Mouse (Mus musculus) embryonic facial prominence, embryonic 14.5 days (tissue): ENCODE data around the gene Gm17657. TPM values are rescaled to one million over a fixed set of nuclear protein-coding genes. Genes with fewer than 3 reads are reported as not detected.

ENCODE experiments used
- ATAC-seq: fragments of 200-750 bp; cut with Nextera tagmentation; 2 replicates; pipeline ENCODE4 v1.8.0; 2017; ENCODE audit warnings: low read depth, moderate number of reproducible peaks, moderate TSS enrichment
- DNase-seq: peaks from one replicate; pipeline ENCODE4 v3.0.0-alpha.2; 2015; ENCODE audit warnings: low spot score
- H3K27ac ChIP-seq: fragments of 300-500 bp; sonication (generic); replicated peaks from 2 replicates; pipeline ENCODE4 v1.5.1; 2014; ENCODE audit warnings: low read depth, mild to moderate bottlenecking, low read length, moderate library complexity
- H3K27me3 ChIP-seq: fragments of 300-500 bp; sonication (generic); replicated peaks from 2 replicates; pipeline ENCODE4 v1.6.1; 2014; ENCODE audit warnings: low read length; ENCODE audit not compliant: control insufficient read depth, insufficient read depth
- H3K36me3 ChIP-seq: fragments of 300-500 bp; sonication (generic); 2 replicates; pipeline ENCODE4 v1.6.1; 2014; ENCODE audit warnings: low read length, mixed read lengths; ENCODE audit not compliant: control insufficient read depth, insufficient read depth
- H3K4me1 ChIP-seq: fragments of 300-500 bp; sonication (generic); 2 replicates; pipeline ENCODE4 v1.6.1; 2014; ENCODE audit warnings: antibody characterized with exemption, low read length; ENCODE audit not compliant: control insufficient read depth, insufficient read depth
- H3K4me2 ChIP-seq: fragments of 300-500 bp; sonication (generic); 2 replicates; pipeline ENCODE4 v1.6.1; 2014; ENCODE audit warnings: low read depth, mild to moderate bottlenecking, low read length, moderate library complexity, mixed read lengths
- H3K4me3 ChIP-seq: fragments of 300-500 bp; sonication (generic); 2 replicates; pipeline ENCODE4 v1.5.1; 2014; ENCODE audit warnings: low read depth, mild to moderate bottlenecking, low read length
- H3K9ac ChIP-seq: fragments of 300-500 bp; sonication (generic); 2 replicates; pipeline ENCODE4 v1.6.1; 2014; ENCODE audit warnings: low read depth, mild to moderate bottlenecking, low read length, moderate library complexity, mixed read lengths
- H3K9me3 ChIP-seq: fragments of 300-500 bp; sonication (generic); 2 replicates; pipeline ENCODE4 v1.6.1; 2016; ENCODE audit warnings: low read length; ENCODE audit not compliant: control insufficient read depth
- WGBS: fragments of 180-500 bp; shearing (Covaris S2); extraction: QIAGEN DNeasy Blood & Tissue Kit; methylation state at CpG from one replicate; pipeline ENCODE4 v1.1.7; 2014; 5-methylcytosine and 5-hydroxymethylcytosine counted together
- polyA plus RNA-seq: library from polyadenylated mRNA; unstranded; fragments of >200 nt; fragmentation: Nextera tagmentation; extraction: Ambion mirVana; gene quantifications from 2 replicates; pipeline ENCODE4 v1.2.1, GENCODE M21; 2014

Gene Gm17657
- polyA plus RNA-seq, 1 experiment from 2014 or later, result not detected

GRCm38 (mm10) chr17:29488978-29489970 lies 60.2 kb downstream of the Gm17657 start:
- H3K36me3 ChIP-seq, result peaks cover 8% of the 10 kb centered on the region
- ATAC-seq, result no peak
- WGBS, result 6% methylated on average over 29 of the region's 30 CpGs
- peaks cover 11% of the 10 kb centered on the region for H3K4me1 ChIP-seq
- H3K4me3 ChIP-seq, result peak overlapping the region; percentile 96
- H3K27ac ChIP-seq, result peak overlapping the region; percentile 96
- peak overlapping the region; percentile 97 for H3K4me2 ChIP-seq
- DNase-seq, result peak; percentile 70
- no peaks in the 10 kb centered on the region for H3K9me3 ChIP-seq
- H3K9ac ChIP-seq, result peak overlapping the region; percentile 83
- no peaks in the 10 kb centered on the region for H3K27me3 ChIP-seq

- H3K4me3 ChIP-seq, result no peak overlapping the region
- 78% methylated on average over 8 of the region's 8 CpGs for WGBS
- H3K27me3 ChIP-seq, result no peaks in the 10 kb centered on the region
- ATAC-seq (no peak), DNase-seq (no peak)
- H3K36me3 ChIP-seq, result no peaks in the 10 kb centered on the region
- H3K4me2 ChIP-seq, result peak overlapping the region; percentile 97; the same call in 1 of the 2 replicates
- no peak overlapping the region for H3K9ac ChIP-seq
- no peaks in the 10 kb centered on the region for H3K9me3 ChIP-seq
- no peak overlapping the region; the same call in 1 of the 2 replicates for H3K27ac ChIP-seq
- peaks cover 11% of the 10 kb centered on the region for H3K4me1 ChIP-seq
Observed at GRCm38 (mm10) chr17:29488257-29488977, 61.0 kb downstream of the Gm17657 start.

GRCm38 (mm10) chr17:29485336-29486233 lies 63.9 kb downstream of the Gm17657 start:
- no peaks in the 10 kb centered on the region for H3K27me3 ChIP-seq
- H3K9me3 ChIP-seq, result no peaks in the 10 kb centered on the region
- peaks cover 6% of the 10 kb centered on the region; the same call in 1 of the 2 replicates for H3K4me1 ChIP-seq
- H3K4me3 ChIP-seq, result no peak overlapping the region
- H3K4me2 ChIP-seq, result no peak overlapping the region
- H3K27ac ChIP-seq, result no peak overlapping the region
- DNase-seq (no peak), ATAC-seq (no peak)
- no peak overlapping the region for H3K9ac ChIP-seq
- WGBS, result 67% methylated on average over 3 of the region's 3 CpGs
- no peaks in the 10 kb centered on the region for H3K36me3 ChIP-seq

- Histone ChIP-seq H3K27me3 (no peaks in the 10 kb centered on the region), H3K9me3 (no peaks in the 10 kb centered on the region), H3K4me3 (no peak overlapping the region), H3K4me2 (no peak overlapping the region), H3K4me1 (peaks cover 6% of the 10 kb centered on the region; the same call in 1 of the 2 replicates), H3K9ac (no peak overlapping the region), H3K36me3 (no peaks in the 10 kb centered on the region), H3K27ac (no peak overlapping the region)
- 84% methylated on average over 2 of the region's 2 CpGs for WGBS
- no peak for ATAC-seq
- no peak for DNase-seq
Observed at GRCm38 (mm10) chr17:29484431-29484830, 65.0 kb downstream of the Gm17657 start.

- Histone ChIP-seq H3K36me3 (no peaks in the 10 kb centered on the region), H3K4me3 (no peak overlapping the region), H3K9ac (no peak overlapping the region), H3K27me3 (no peaks in the 10 kb centered on the region), H3K4me1 (no peaks in the 10 kb centered on the region), H3K4me2 (no peak overlapping the region), H3K9me3 (no peaks in the 10 kb centered on the region), H3K27ac (no peak overlapping the region)
- no peak for DNase-seq
- WGBS, result 100% methylated on average over 2 of the region's 2 CpGs
- ATAC-seq, result no peak
Observed at GRCm38 (mm10) chr17:29483282-29483681, 66.2 kb downstream of the Gm17657 start.

- H3K9me3 ChIP-seq, result no peaks in the 10 kb centered on the region
- ATAC-seq, result no peak
Observed at GRCm38 (mm10) chr17:29482632-29483031, 66.8 kb downstream of the Gm17657 start.

GRCm38 (mm10) chr17:29480256-29480655 lies 69.2 kb downstream of the Gm17657 start:
- Histone ChIP-seq H3K4me3 (no peak overlapping the region), H3K4me2 (no peak overlapping the region), H3K27me3 (no peaks in the 10 kb centered on the region), H3K4me1 (no peaks in the 10 kb centered on the region), H3K36me3 (no peaks in the 10 kb centered on the region), H3K27ac (no peak overlapping the region), H3K9ac (no peak overlapping the region), H3K9me3 (no peaks in the 10 kb centered on the region)
- ATAC-seq (no peak), DNase-seq (no peak)
- 86% methylated on average over 2 of the region's 2 CpGs for WGBS

More at GRCm38 (mm10) chr17:29482632-29483031, 66.8 kb downstream of the Gm17657 start:
- no peak overlapping the region for H3K27ac ChIP-seq
- WGBS, result 91% methylated on average over 7 of the region's 7 CpGs
- no peaks in the 10 kb centered on the region for H3K27me3 ChIP-seq
- H3K4me3 ChIP-seq, result no peak overlapping the region
- no peak overlapping the region for H3K4me2 ChIP-seq
- no peaks in the 10 kb centered on the region for H3K36me3 ChIP-seq
- H3K9ac ChIP-seq, result no peak overlapping the region
- no peak for DNase-seq
- H3K4me1 ChIP-seq, result no peaks in the 10 kb centered on the region

- WGBS, result 91% methylated on average over 4 of the region's 4 CpGs
- H3K4me2 ChIP-seq, result no peak overlapping the region
- H3K4me1 ChIP-seq, result no peaks in the 10 kb centered on the region
- no peak overlapping the region for H3K9ac ChIP-seq
- no peaks in the 10 kb centered on the region for H3K36me3 ChIP-seq
- no peaks in the 10 kb centered on the region for H3K27me3 ChIP-seq
- no peak for DNase-seq
- ATAC-seq, result no peak
- no peak overlapping the region for H3K4me3 ChIP-seq
- H3K27ac ChIP-seq, result no peak overlapping the region
- no peaks in the 10 kb centered on the region for H3K9me3 ChIP-seq
Observed at GRCm38 (mm10) chr17:29478271-29478670, 71.2 kb downstream of the Gm17657 start.
